Mouse (Mus musculus) stomach, postnatal 0 days (tissue): Measurements from ENCODE around the gene Tnfrsf1b. TPM values are rescaled to one million over a fixed set of nuclear protein-coding genes. Genes with fewer than 3 reads are reported as not detected.

Source experiments
- ATAC-seq: fragments of 200-750 bp; cut with Nextera tagmentation; 2 replicates; pipeline ENCODE4 v1.8.0; 2017; ENCODE audit not compliant: low FRiP score, low TSS enrichment
- DNase-seq: peaks from one replicate; pipeline ENCODE4 v3.0.0-alpha.2; 2016; ENCODE audit warnings: low spot score
- H3K27ac ChIP-seq: fragments of 300-500 bp; sonication (generic); replicated peaks from 2 replicates; pipeline ENCODE4 v1.5.1; 2014; ENCODE audit warnings: mild to moderate bottlenecking, control low read depth
- H3K27me3 ChIP-seq: fragments of 300-500 bp; sonication (generic); 2 replicates; pipeline ENCODE4 v1.6.1; 2014; ENCODE audit warnings: low read length; ENCODE audit not compliant: control insufficient read depth, insufficient read depth
- H3K36me3 ChIP-seq: fragments of 300-500 bp; sonication (generic); 2 replicates; pipeline ENCODE4 v1.6.1; 2014; ENCODE audit warnings: low read length, mixed read lengths; ENCODE audit not compliant: control insufficient read depth, insufficient read depth
- H3K4me1 ChIP-seq: fragments of 300-500 bp; sonication (generic); replicated peaks from 2 replicates; pipeline ENCODE4 v1.6.1; 2014; ENCODE audit warnings: antibody characterized with exemption; ENCODE audit not compliant: control insufficient read depth, insufficient read depth
- H3K4me2 ChIP-seq: fragments of 300-500 bp; sonication (generic); replicated peaks from 2 replicates; pipeline ENCODE4 v1.6.1; 2014; ENCODE audit warnings: low read depth, mild to moderate bottlenecking, control low read depth, moderate library complexity
- H3K4me3 ChIP-seq: fragments of 300-500 bp; sonication (generic); 2 replicates; pipeline ENCODE4 v1.5.1; 2014; ENCODE audit warnings: low read depth, low read length, control low read depth
- H3K9ac ChIP-seq: fragments of 300-500 bp; sonication (generic); 2 replicates; pipeline ENCODE4 v1.6.1; 2014; ENCODE audit warnings: mild to moderate bottlenecking, low read length, control low read depth, mixed read lengths
- H3K9me3 ChIP-seq: fragments of 300-500 bp; sonication (generic); 2 replicates; pipeline ENCODE4 v1.6.1; 2016; ENCODE audit warnings: low read length; ENCODE audit not compliant: control insufficient read depth
- CTCF ChIP-seq: IDR thresholded peaks from 2 replicates; pipeline ENCODE4 v1.5.1; 2016; ENCODE audit warnings: antibody characterized with exemption, low read depth, mild to moderate bottlenecking, moderate library complexity
- EP300 ChIP-seq: optimal IDR thresholded peaks from 2 replicates; pipeline ENCODE3; 2016; ENCODE audit warnings: antibody characterized with exemption
- WGBS: fragments of 180-500 bp; shearing (Covaris S2); extraction: QIAGEN DNeasy Blood & Tissue Kit; methylation state at CpG from one replicate; pipeline ENCODE4 v1.1.7; 2014; 5-methylcytosine and 5-hydroxymethylcytosine counted together
- polyA plus RNA-seq: library from polyadenylated mRNA; unstranded; fragments of >200 nt; fragmentation: Nextera tagmentation; extraction: Ambion mirVana; gene quantifications from 2 replicates; pipeline ENCODE4 v1.2.1, GENCODE M21; 2015

Gene Tnfrsf1b
- polyA plus RNA-seq, 1 experiment from 2014 or later, result 5.4 TPM

- Histone ChIP-seq H3K9ac (no peak overlapping the region), H3K4me2 (no peak overlapping the region), H3K9me3 (no peaks in the 10 kb centered on the region), H3K4me1 (no peaks in the 10 kb centered on the region), H3K27ac (no peak overlapping the region), H3K36me3 (no peaks in the 10 kb centered on the region), H3K4me3 (no peak overlapping the region), H3K27me3 (no peaks in the 10 kb centered on the region)
- 21% methylated on average over 2 of the region's 2 CpGs for WGBS
- TF ChIP-seq CTCF (no peak), EP300 (no peak)
- ATAC-seq (no peak), DNase-seq (no peak)
Measured at GRCm38 (mm10) chr4:145264761-145265160, 18.1 kb upstream of the Tnfrsf1b start.

GRCm38 (mm10) chr4:145263583-145263982, 16.9 kb upstream of the Tnfrsf1b start:
- WGBS, result 95% methylated on average over 1 of the region's 1 CpGs

GRCm38 (mm10) chr4:145260802-145261201, 14.1 kb upstream of the Tnfrsf1b start:
- Histone ChIP-seq H3K4me1 (no peaks in the 10 kb centered on the region), H3K4me2 (no peak overlapping the region), H3K27ac (no peak overlapping the region), H3K9ac (no peak overlapping the region), H3K27me3 (no peaks in the 10 kb centered on the region), H3K9me3 (no peaks in the 10 kb centered on the region), H3K4me3 (no peak overlapping the region), H3K36me3 (no peaks in the 10 kb centered on the region)
- ATAC-seq, result no peak
- WGBS, result 85% methylated on average over 5 of the region's 5 CpGs
- DNase-seq, result no peak
- no peak for TF ChIP-seq EP300

More at GRCm38 (mm10) chr4:145263583-145263982, 16.9 kb upstream of the Tnfrsf1b start:
- Histone ChIP-seq H3K27me3 (no peaks in the 10 kb centered on the region), H3K36me3 (no peaks in the 10 kb centered on the region), H3K4me1 (no peaks in the 10 kb centered on the region), H3K9ac (no peak overlapping the region), H3K4me3 (no peak overlapping the region), H3K27ac (no peak overlapping the region), H3K9me3 (no peaks in the 10 kb centered on the region), H3K4me2 (no peak overlapping the region)
- ATAC-seq (no peak), DNase-seq (no peak)
- TF ChIP-seq EP300, result no peak
- no peak for TF ChIP-seq CTCF

- H3K27me3 ChIP-seq, result no peaks in the 10 kb centered on the region
- WGBS, result 58% methylated on average over 5 of the region's 5 CpGs
- H3K4me1 ChIP-seq, result no peaks in the 10 kb centered on the region
- TF ChIP-seq CTCF (no peak), EP300 (no peak)
- no peak overlapping the region for H3K4me3 ChIP-seq
- peak; percentile 31 for DNase-seq
- no peaks in the 10 kb centered on the region for H3K36me3 ChIP-seq
- no peak overlapping the region for H3K27ac ChIP-seq
- peak; percentile 51 for ATAC-seq
- no peak overlapping the region for H3K9ac ChIP-seq
- no peaks in the 10 kb centered on the region for H3K9me3 ChIP-seq
- no peak overlapping the region for H3K4me2 ChIP-seq
Measured at GRCm38 (mm10) chr4:145257751-145258434, 11.2 kb upstream of the Tnfrsf1b start.

GRCm38 (mm10) chr4:145256144-145256543, 9.5 kb upstream of the Tnfrsf1b start:
- Histone ChIP-seq H3K9me3 (no peaks in the 10 kb centered on the region), H3K27me3 (no peaks in the 10 kb centered on the region), H3K4me1 (no peaks in the 10 kb centered on the region), H3K9ac (no peak overlapping the region), H3K36me3 (no peaks in the 10 kb centered on the region), H3K4me3 (no peak overlapping the region), H3K4me2 (no peak overlapping the region), H3K27ac (no peak overlapping the region)
- no peak for TF ChIP-seq EP300
- TF ChIP-seq CTCF, result no peak
- no peak for ATAC-seq
- 83% methylated on average over 5 of the region's 5 CpGs for WGBS
- no peak for DNase-seq

- TF ChIP-seq EP300 (no peak), CTCF (no peak)
- H3K4me3 ChIP-seq, result no peak overlapping the region
- peak; percentile 30; the same call in 1 of the 2 replicates for ATAC-seq
- no peak overlapping the region for H3K27ac ChIP-seq
- no peaks in the 10 kb centered on the region for H3K9me3 ChIP-seq
- no peaks in the 10 kb centered on the region for H3K4me1 ChIP-seq
- H3K9ac ChIP-seq, result no peak overlapping the region
- WGBS, result 28% methylated on average over 13 of the region's 13 CpGs
- H3K27me3 ChIP-seq, result no peaks in the 10 kb centered on the region
- no peak overlapping the region for H3K4me2 ChIP-seq
- DNase-seq, result peak; percentile 26
- H3K36me3 ChIP-seq, result no peaks in the 10 kb centered on the region
Measured at GRCm38 (mm10) chr4:145254418-145254817, 7.7 kb upstream of the Tnfrsf1b start.
